Mouse (Mus musculus) CH12.LX (cell line): ENCODE results near the gene Efna1. TPM values are rescaled to one million over a fixed set of nuclear protein-coding genes. Genes with fewer than 3 reads are reported as not detected.

Experiments used
- DNase-seq: peaks from one replicate; pipeline ENCODE4 v3.0.0-alpha.2; 2013; ENCODE audit errors: extremely low read depth
- H3K27ac ChIP-seq: 2 replicates; pipeline ENCODE4 v1.5.1; 2012; ENCODE audit warnings: low read depth, mild to moderate bottlenecking, control low read depth, moderate library complexity; ENCODE audit not compliant: insufficient read depth
- H3K27me3 ChIP-seq: replicated peaks from 2 replicates; pipeline ENCODE3; 2012; ENCODE audit warnings: inconsistent platforms
- H3K36me3 ChIP-seq, 2 experiments: replicated peaks in 1 of 2; 2 replicates each; pipeline versions ENCODE3 to v1.6.1; 2012; ENCODE audit warnings: inconsistent platforms in 1 of 2, low read length in 1 of 2, mild to moderate bottlenecking in 1 of 2, mixed read lengths in 1 of 2, moderate library complexity in 1 of 2; ENCODE audit not compliant: control insufficient read depth in 1 of 2, insufficient read depth in 1 of 2
- H3K4me1 ChIP-seq, 2 experiments: 2 replicates each; pipeline ENCODE4 v1.6.1; 2012; ENCODE audit warnings: inconsistent platforms in 1 of 2, moderate library complexity in 1 of 2; ENCODE audit not compliant: insufficient read depth in 2 of 2, control insufficient read depth in 1 of 2
- H3K4me2 ChIP-seq: 2 replicates; pipeline ENCODE4 v1.6.1; 2012; ENCODE audit warnings: low read depth, mild to moderate bottlenecking, control low read depth; ENCODE audit not compliant: poor library complexity, insufficient read depth, severe bottlenecking
- H3K4me3 ChIP-seq, 3 experiments: fragments of 150-350 bp in 1 of 3; sonication (generic) in 1 of 3; replicated peaks in 1 of 3; 2 replicates each; pipeline versions ENCODE3 to v1.5.1; 2011 to 2012; ENCODE audit warnings: low read depth in 2 of 3, low read length in 2 of 3, mild to moderate bottlenecking in 2 of 3, moderate library complexity in 2 of 3, control low read depth in 1 of 3, improper control_type of control experiment in 1 of 3, inconsistent platforms in 1 of 3, mixed read lengths in 1 of 3; ENCODE audit not compliant: poor library complexity in 1 of 3
- H3K79me2 ChIP-seq: replicated peaks from 2 replicates; pipeline ENCODE4 v1.6.1; 2012; ENCODE audit warnings: mild to moderate bottlenecking, moderate library complexity; ENCODE audit not compliant: control insufficient read depth, poor library complexity, insufficient read depth, severe bottlenecking; ENCODE audit errors: extremely low read depth
- H3K9ac ChIP-seq: 2 replicates; pipeline ENCODE4 v1.6.1; 2012; ENCODE audit warnings: low read depth, mild to moderate bottlenecking, control low read depth, moderate library complexity; ENCODE audit not compliant: insufficient read depth
- H3K9me3 ChIP-seq: replicated peaks from 2 replicates; pipeline ENCODE3; 2012; ENCODE audit warnings: low read length, inconsistent platforms, mixed read lengths
- BHLHE40 ChIP-seq: IDR thresholded peaks from 2 replicates; pipeline ENCODE4 v1.6.1; 2011; ENCODE audit warnings: mild to moderate bottlenecking, low read depth, low read length, improper control_type of control experiment
- EP300 ChIP-seq: IDR thresholded peaks from 2 replicates; pipeline ENCODE4 v1.6.1; 2011; ENCODE audit warnings: low read length, improper control_type of control experiment
- GABPA ChIP-seq: IDR thresholded peaks from 2 replicates; pipeline ENCODE4 v1.6.1; 2012; ENCODE audit warnings: low read depth, low read length, improper control_type of control experiment, inconsistent platforms; ENCODE audit not compliant: insufficient replicate concordance
- JUN ChIP-seq: IDR thresholded peaks from 2 replicates; pipeline ENCODE4 v1.6.1; 2011; ENCODE audit warnings: low read depth, mild to moderate bottlenecking, low read length, improper control_type of control experiment, moderate library complexity; ENCODE audit not compliant: insufficient read depth
- MAZ ChIP-seq: IDR thresholded peaks from 2 replicates; pipeline ENCODE4 v1.6.1; 2012; ENCODE audit warnings: low read depth, mild to moderate bottlenecking, inconsistent platforms, low read length, improper control_type of control experiment, moderate library complexity
- NELFE ChIP-seq: IDR thresholded peaks from 2 replicates; pipeline ENCODE4 v1.6.1; 2011; ENCODE audit warnings: low read depth, low read length, improper control_type of control experiment
- RAD21 ChIP-seq: IDR thresholded peaks from 2 replicates; pipeline ENCODE4 v1.6.1; 2011; ENCODE audit warnings: low read depth, mild to moderate bottlenecking, low read length, improper control_type of control experiment, moderate library complexity
- UBTF ChIP-seq: IDR thresholded peaks from 2 replicates; pipeline ENCODE4 v1.6.1; 2012; ENCODE audit warnings: low read depth, mild to moderate bottlenecking, inconsistent platforms, low read length, improper control_type of control experiment, moderate library complexity
- USF1 ChIP-seq: IDR thresholded peaks from 2 replicates; pipeline ENCODE4 v1.6.1; 2014; ENCODE audit warnings: low read depth, mild to moderate bottlenecking, inconsistent platforms, low read length, improper control_type of control experiment
- USF2 ChIP-seq: conservative IDR thresholded peaks from 2 replicates; pipeline ENCODE4 v1.6.1; 2011; ENCODE audit warnings: low read depth, low read length, improper control_type of control experiment
- ZNF384 ChIP-seq: IDR thresholded peaks from 2 replicates; pipeline ENCODE4 v1.6.1; 2012; ENCODE audit warnings: low read depth, low read length, improper control_type of control experiment, inconsistent platforms
- dilution Hi-C: fragments of 300-500 bp; cut with MboI; formaldehyde crosslinking; loops from 2 replicates; pipeline ENCODE4 v1.14.3; 2020; ENCODE audit warnings: low sequenced_read_pairs; ENCODE audit not compliant: extremely low pct_unique_long_range_greater_than_20kb, extremely low pct_ligation_motif_present
- in situ Hi-C: fragments of 300-500 bp; cut with MboI; formaldehyde crosslinking; loops from 3 replicates; pipeline ENCODE4 v1.14.3; 2019; ENCODE audit warnings: low sequenced_read_pairs, low pct_ligation_motif_present, low pct_unique_long_range_greater_than_20kb, mixed read lengths
- polyA plus RNA-seq: library from polyadenylated mRNA; unstranded; fragments of >175 nt; gene quantifications from 2 replicates; pipeline ENCODE4 v1.2.1, GENCODE M21; 2012; ENCODE audit warnings: low read depth; ENCODE audit not compliant: insufficient read length
- total RNA-seq, 2 experiments: library from RNA; depleted of rRNA; stranded (reverse); fragments of 300-350 nt in 1 of 2; fragments of >200 nt in 1 of 2; gene quantifications; 2 replicates each; pipeline ENCODE4 v1.2.3; 2012 to 2014

The Efna1 gene
- total and polyA plus RNA-seq, 3 experiments = 0.70 to 0.93 (median 0.71) TPM

- H3K27ac ChIP-seq = no peak overlapping the region
- in situ Hi-C loops = no loop called here
- no peaks in the 10 kb centered on the region for H3K79me2 ChIP-seq
- dilution Hi-C loops = no loop called here
- peak overlapping the region; percentile 88 for H3K4me2 ChIP-seq
- peaks cover 25 to 46% of the 10 kb centered on the region in 2 experiments for H3K4me1 ChIP-seq
- H3K4me3 ChIP-seq = peak overlapping the region in 1 of 3 experiments; percentile 20
- peaks cover 82% of the 10 kb centered on the region for H3K27me3 ChIP-seq
- no peak for DNase-seq
- H3K9ac ChIP-seq = no peak overlapping the region
- H3K9me3 ChIP-seq = peaks cover 3% of the 10 kb centered on the region
- no peaks in the 10 kb centered on the region for H3K36me3 ChIP-seq
- 0 out of 2 replicates have a peak, but pooled peaks have one; percentile 17 for TF ChIP-seq UBTF
- no peak for TF ChIP-seq USF2
- no peak for TF ChIP-seq RAD21
- TF ChIP-seq JUN = no peak
- no peak for TF ChIP-seq ZNF384
- no peak for TF ChIP-seq NELFE
- no peak for TF ChIP-seq EP300
Measured at GRCm38 (mm10) chr3:89321183-89322130, 40.5 kb upstream of the Efna1 start.

- peaks cover 30 to 53% of the 10 kb centered on the region in 2 experiments for H3K4me1 ChIP-seq
- DNase-seq = no peak
Measured at GRCm38 (mm10) chr3:89320581-89321182, 39.7 kb upstream of the Efna1 start.

More at GRCm38 (mm10) chr3:89320581-89321182, 39.7 kb upstream of the Efna1 start:
- H3K4me2 ChIP-seq = peak overlapping the region; percentile 88
- in situ Hi-C loops (no loop called here), dilution Hi-C loops (no loop called here)
- no peak overlapping the region for H3K4me3 ChIP-seq
- peak; percentile 22; the same call in 1 of the 2 replicates for TF ChIP-seq USF2
- TF ChIP-seq MAZ = no peak
- peak; percentile 83 for TF ChIP-seq BHLHE40
- peak; percentile 61 for TF ChIP-seq USF1
- no peak for TF ChIP-seq GABPA
- peaks cover 3% of the 10 kb centered on the region for H3K9me3 ChIP-seq
- H3K27me3 ChIP-seq = peaks cover 83% of the 10 kb centered on the region
- H3K36me3 ChIP-seq = no peaks in the 10 kb centered on the region
- H3K27ac ChIP-seq = no peak overlapping the region
- no peaks in the 10 kb centered on the region for H3K79me2 ChIP-seq
- no peak overlapping the region for H3K9ac ChIP-seq
